Mouse (Mus musculus) heart, adult 11 months (tissue): ENCODE results near the gene Atp11a.

Experiments
- DNase-seq: peaks from one replicate; pipeline ENCODE4 v3.0.0; 2022

Atp11a gene

DNA sequence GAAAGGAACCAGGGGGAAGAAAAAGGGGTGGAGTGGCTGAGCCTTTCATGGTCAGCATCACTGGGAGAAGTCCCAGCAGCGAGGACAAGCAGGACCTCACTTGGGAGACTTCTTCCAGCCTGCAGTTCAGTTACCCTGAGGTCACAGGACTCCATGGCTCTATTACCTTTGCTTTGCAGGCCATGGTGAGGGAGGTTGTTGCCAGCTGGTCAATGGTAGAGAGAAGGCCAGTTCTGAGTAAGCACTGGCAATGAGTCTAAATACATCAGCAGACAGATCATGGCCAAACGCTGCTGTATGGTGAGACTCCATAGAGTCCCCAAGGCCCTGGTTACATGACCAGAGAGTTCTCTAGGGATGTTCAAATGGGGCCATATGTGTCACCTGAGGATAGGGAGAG, 15.5 kb downstream of the Atp11a start:
- DNase-seq, result peak; percentile 78

DNA sequence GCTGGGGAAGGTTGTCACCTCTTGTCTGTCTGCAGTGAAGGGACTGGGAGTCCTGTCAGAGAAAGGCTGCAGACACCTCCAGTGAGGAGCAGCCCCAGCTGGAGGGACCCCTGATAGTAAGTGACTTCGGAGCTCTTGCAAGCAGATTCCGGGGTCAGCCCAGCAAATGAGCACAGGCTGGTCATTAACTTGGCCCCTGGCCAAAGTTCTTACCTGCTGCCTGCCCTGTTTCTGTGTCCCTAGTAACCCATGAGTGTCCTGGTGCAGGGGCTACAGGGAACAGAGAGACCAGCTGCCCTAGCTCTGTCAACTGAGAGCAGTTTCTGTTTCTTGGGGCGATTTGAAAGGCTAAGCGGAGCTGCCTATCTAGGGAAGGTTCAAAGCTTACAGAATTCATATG, 17.1 kb downstream of the Atp11a start:
- no peak for DNase-seq

DNA sequence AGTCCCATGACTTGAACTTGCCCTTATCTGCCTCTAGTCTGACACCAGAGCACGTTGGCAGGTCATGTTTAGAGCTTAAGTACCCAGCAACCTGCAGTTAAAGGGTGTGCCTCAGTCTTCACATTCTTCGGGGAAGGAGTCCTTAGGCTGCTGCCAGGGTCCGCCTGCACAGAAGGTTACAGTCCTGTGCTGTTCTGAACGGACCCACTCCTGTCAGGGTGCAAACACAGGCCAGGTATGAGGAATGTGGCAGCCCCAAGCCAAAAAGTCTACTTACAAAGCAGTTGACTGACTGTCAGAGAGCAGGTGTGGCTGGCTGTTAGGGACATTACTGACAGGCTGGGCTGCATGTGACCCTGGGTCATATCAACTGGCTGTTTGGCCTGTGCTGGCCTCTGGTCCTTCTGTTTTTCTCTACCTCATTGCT, 18.1 kb downstream of the Atp11a start:
- DNase-seq, result peak; percentile 97

DNA sequence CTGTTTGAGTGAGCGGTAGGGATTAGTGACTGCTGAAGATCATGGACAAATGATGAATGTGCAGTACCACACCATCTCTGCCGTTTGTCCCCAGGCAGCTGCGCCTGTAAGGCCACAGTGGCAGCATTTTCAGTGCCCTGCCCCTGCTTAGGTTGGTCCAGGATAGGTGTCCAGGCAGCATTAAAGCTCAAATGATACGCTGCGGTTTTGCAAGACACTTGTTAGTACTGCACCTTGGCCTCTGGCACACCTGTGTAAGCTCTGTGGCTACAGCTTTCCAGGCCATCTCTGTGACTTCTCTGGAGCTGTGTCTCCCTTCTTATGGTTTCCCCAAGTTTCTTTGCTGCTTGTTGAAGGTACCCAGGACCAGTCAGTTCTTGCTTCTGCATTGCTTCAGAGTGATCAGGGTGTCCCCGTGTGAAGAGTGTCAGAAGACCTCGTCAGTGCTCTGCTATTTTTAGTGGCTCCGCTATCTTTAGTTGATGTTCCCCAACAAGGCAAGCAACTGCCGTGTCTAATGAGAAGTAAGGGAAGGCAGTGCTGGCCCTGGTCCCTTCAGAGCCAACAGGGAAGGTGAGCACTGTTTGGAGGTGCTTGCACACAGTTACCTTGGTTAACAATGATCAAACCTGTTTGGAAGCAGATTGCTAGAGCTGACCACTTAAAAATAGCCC, 18.6 kb downstream of the Atp11a start:
- DNase-seq, result peak; percentile 96

DNA sequence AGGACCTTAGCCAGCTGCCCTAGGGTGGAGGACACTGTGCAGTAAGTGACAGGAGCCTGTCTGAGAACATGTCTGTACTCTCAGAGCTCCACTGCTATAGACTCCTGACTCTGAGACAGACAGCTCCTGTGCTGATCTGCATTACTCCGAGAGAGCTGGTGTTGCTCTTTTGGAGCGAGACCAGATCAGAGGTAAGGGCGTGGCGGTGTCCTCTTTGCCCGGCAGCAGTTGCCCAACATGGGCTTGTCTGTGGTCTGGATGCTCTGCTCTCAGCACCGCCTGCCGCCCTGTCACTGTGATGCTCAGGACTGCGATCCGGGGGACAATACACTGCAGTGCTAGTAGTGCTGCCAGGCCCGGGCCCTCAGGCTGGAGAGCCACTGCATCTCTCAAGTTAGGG, 19.4 kb downstream of the Atp11a start:
- peak; percentile 93 for DNase-seq

DNA sequence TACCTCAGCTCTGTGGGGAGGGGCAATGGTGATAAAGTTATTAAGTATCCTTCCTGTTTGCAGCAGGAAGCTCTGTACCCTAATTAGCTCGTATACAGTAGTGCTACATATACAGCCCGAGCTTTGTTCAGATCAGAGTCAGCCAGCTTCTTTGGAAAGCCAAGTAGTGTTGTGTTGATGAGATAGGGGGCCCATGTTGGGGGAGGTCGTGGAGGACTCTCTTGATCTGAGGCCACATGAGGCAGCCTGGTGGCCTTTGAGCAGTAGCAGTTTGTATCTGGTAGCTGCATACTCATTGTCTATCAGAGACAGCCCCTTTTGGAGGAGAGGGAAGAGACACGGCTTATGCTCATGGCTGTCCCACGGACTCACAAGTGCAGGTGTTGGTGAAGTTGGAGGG, 20.4 kb downstream of the Atp11a start:
- DNase-seq, result no peak

DNA sequence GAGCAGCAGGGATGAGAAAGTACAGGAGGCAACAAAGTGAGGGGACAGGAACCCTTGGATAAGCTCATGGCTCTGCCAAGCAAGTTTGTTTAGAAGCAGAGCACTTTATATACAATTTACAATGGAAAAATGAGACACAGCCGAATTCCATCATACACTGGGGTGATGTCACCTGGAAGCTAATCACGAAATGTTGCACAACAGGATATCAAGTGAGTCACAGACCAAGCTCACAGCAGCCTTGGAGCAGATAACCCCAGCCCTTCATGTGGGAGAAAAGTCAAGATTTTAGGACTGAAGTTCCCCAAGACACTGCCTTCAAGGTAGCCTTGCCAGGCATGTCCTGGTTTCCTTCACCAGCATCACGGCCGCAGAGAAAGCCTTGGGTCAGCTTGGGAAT, 22.7 kb downstream of the Atp11a start:
- peak; percentile 95 for DNase-seq

DNA sequence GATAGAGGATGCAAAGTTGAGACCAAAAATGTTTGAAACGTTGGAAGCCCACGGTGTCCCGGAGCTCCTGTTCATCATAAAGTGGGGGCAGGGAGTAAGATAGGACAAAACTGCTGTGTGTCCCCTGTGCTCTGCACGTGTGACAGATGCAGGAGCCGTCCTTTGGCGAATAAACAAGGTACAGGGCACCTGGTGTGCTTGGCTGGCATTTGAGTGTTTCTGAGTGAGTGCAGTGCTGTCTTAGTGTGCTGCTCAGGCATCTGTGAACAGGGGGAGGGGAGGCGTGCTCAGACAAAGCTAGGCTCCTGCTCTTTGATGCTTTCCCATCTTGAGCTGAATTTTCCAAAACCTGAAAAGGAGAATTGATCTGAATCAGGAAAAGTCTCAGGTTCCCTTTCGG, 28.7 kb downstream of the Atp11a start:
- DNase-seq, result no peak

DNA sequence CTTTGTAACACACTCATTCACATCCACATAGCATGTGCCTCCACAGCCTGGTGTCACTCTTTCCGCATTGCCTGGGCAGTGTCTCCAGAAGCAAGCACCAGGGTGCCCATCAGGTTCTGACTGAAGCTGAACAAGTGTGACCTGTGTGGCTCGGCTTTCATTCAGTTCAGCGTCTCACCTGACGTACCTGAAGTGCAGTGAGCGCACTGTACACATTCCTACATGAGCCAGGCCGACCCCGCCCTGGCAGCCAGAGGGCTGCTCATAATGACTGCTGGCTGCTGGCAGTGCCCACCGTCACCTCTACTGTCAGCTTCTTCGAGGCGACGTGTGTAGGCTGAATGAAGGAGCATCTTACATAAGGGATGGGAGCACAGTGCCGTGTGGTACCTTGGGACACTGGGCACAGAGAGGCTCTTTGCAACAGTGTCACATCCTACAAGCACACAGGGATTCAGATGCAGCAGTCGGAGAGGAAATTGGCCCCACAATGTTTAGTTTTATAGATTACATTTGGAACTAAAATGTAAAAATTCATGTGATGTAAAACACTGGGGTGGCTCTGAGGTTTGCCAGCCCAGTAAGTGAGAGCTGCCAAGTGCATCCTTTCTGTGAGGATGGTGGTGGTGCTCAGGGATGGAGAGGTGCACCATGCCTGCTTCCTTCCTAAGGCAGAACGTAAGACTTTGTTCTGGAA, 29.6 kb downstream of the Atp11a start:
- no peak for DNase-seq

DNA sequence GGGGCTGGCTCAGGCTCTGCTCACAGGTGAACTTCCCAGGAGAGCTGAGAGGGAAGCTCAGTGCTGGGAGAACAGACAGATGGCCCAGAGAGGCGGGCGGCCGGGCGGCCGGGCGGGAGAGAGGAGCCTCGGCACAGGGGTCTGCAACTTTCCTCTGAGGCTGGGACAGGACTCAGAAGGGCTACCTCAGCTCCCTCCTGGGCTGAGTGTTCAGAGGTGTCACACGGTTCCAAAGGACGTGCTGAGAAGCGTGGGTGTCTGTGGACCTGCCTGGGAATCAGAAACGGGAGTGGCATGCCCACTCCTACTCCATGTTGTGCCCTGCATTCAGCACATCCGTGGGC, 30.1 kb downstream of the Atp11a start:
- peak; percentile 80 for DNase-seq

DNA sequence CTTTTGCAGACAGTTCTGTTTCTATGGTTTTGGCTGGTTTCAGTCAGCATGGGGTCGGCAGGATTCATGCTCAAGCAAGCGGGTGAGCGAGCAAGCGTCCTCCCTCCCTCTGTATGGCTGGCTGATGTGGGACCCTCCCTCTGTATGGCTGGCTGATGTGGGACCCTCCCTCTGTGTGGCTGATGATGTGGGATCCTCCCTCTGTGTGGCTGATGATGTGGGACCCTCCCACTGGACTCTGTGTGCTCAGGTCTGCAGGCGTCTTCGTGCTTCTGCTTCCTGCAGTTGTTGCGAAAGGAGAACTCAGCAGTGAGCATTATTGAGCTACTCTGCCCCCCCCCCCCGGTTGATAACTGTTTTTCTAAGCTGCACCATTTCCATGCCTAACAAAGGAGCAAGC, 30.6 kb downstream of the Atp11a start:
- no peak for DNase-seq

DNA sequence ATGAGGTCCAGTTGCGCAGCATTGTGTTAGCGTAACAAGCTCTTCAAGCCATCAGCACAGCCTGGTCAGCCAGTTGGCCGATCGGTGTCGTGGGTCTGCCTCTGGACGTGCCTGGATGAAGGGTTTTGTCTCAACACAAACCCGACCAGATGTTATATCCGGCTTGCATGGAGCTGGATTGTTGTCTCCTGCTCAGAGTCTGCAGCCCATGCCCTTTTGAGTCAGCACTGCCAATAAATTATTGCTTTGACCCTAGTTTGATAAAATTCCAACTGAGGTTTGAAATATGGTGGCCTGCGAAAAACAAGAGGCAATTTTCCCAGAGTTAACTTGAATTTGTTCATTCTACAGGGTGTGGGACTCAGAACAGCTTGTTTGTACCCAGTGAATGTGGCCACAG, 31.9 kb downstream of the Atp11a start:
- peak; percentile 97 for DNase-seq

DNA sequence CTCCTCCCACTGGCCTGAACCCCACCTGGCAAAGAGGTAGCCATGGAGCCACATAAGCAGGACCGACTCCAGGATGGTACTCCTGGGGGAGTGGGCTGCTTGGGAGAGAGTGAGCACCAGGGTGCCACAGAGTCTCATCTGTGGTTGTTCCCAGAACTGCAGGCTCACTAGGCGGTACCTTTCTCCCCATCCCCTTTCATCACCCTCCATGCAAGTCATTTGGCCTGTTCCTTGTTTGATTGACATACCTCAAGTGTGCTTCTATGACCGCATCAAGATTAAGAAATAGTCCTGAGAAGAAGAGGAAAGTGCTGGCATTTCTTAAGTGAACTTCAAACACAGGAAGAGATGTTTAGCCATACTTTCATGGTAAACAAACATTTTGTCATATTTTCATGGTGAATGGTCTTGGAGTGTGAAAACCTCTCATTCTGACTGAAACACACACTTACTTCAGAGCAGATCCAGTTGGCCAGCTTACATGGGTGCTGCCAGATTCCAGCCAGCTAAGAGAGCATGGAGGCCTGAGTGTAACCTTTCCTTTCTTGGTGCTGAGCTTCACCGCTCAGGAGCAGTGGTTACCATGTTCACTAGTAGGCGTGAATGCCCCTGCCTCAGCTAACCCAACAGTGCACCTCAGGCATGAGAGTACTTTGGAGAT, 38.3 kb downstream of the Atp11a start:
- DNase-seq, result no peak

DNA sequence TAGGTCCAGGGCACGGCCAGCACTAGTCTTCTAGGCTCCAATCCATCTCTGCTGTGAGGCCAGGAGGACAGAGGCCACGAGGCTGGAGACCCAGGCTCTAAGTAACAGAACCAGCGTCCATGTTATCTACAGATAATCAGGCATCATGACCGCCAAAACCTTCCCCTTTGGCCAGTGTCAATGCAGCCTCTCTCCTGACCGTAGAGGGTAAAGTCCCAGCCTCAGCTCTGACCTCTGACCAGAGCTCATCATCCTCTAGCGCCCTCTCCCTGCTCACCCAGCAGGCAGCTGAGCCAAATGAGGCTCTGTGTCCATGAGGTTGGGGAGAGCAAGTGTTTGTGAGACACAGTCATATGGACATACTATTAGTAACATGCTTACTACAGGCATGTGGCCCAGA, 42.3 kb downstream of the Atp11a start:
- no peak for DNase-seq

DNA sequence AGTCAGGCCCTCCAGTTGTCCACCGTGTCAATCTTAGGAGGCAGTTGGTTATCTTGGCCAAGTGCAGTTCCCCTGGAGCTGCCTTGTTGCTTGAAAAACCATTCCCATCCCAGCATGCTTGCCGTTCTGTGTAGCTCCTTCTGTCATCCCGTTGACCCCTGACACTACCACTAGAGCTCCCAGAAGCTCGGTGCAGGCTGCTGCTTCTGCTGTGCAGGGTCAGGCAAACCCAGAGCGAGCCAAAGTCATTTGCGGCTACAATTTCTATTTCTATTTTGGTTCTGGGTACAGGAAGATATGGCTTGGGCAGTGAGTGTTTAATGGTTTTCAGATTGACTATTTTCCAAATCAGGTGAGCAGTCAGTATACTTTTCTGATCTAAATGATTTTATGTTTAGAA, 43.0 kb downstream of the Atp11a start:
- no peak for DNase-seq

DNA sequence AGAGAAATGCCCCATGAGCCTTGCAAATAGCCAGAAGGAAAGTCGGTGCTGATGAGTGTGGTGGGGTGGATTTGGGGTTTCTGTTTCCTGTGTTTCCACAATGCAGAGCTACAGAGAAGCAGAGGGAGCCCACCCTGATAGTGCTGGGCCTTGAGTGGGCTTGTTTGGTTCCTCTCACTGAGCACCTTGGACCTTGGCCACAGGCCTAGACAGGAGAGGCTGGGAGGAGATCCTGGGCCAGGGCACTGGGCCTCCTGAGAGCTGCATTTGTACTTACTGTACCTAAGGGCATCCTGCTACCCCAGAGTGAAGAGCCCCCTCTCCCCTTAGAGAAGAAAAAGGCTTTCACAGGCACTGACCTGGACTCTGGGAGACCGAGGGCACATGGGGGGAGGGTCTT, 43.4 kb downstream of the Atp11a start:
- no peak for DNase-seq

DNA sequence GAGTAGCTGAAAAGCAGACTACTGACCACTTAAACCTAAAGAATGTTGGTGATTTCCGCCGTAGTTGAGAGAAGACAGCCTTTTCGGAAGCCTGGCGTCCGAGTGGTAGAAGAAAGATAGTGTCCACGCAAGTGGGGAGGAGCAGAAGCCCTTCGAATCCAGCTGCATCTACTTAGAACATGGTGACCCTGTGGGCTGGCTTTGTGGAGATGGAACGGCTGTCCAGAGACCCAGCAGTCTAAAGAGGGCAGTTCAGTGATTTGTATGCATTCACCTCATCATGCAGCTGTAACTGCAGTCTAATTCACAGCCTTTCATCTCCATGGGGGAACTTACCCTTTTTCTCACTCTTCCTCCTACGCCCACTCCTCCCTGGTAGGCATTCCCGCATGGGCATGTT, 44.8 kb downstream of the Atp11a start:
- no peak for DNase-seq

DNA sequence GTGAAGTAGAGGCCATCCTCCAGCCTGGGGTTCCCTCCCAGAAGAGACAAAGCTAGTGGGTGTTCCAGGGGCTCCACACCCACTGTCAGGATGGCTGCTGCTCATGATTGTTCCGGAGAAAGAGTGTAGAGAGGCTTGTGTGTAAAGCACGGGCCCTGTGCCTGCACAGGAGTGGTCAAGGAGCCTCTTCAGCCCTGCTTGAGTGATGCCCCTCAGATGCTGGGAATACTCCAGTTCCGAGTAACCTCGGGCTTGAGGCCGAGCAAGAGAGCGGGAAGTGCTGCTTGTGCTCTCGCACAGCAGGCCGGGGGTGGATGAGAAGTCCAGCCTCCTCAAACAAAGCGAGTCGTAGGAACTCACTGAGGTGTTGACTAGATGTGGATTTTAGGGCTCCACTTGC, 46.3 kb downstream of the Atp11a start:
- no peak for DNase-seq

DNA sequence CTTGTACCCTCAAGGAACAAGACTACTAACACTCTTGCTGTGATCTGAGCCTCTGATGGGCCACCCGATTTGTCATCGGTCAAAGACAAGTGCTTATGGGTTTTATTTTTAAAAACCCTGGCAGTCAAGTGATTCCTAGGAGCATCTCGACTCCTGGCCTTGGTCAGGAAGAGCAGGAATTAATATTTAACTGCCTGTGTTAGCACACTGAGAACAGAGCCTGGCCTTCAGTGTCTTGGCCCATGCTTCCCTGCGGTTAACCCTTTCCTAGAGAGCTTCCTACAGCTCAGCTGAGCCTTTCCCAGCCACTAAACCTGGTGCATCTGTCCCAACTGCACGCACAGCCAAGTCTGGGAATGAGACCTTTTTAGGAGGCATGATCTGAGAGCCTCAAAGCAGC, 48.1 kb downstream of the Atp11a start:
- DNase-seq, result no peak

DNA sequence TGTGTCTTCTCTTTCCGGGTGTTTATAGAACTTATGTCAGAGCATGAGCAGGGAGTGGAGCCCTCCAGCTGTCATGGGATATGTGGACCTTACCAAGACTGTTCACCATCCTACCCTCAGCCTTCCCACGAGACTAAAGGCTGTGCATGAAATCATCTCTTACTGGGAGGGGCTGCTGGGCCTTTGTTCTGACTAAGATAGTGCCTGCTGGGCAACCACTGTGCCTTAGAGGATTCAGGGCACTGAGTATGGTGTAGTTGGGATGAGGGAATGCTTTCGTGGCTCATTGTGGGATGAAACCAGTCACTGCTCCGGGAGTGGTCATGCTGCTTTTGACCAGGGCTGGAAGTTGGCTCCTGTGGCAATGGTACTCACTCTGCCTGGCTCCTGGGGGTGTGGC, 48.8 kb downstream of the Atp11a start:
- DNase-seq, result no peak

DNA sequence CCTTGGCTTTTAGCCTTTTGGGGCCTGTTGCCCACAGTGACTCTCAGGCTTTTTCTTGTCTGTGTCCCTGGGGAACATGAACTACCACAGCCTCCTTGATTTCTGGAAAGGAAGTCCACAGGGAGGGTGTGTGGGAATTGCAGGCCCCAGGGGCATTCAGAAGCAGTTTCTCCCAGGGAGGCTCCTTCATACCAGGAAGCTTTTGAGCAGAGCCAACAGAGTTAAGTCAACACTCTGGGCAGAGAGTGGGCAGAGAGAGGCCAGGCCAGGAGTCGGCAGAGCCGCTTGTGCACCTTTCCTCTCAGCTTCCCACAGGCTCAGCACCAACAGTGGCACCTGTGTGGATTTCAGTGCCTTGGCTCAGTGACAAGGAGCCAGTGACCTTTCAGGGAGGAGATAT, 51.2 kb downstream of the Atp11a start:
- no peak for DNase-seq

DNA sequence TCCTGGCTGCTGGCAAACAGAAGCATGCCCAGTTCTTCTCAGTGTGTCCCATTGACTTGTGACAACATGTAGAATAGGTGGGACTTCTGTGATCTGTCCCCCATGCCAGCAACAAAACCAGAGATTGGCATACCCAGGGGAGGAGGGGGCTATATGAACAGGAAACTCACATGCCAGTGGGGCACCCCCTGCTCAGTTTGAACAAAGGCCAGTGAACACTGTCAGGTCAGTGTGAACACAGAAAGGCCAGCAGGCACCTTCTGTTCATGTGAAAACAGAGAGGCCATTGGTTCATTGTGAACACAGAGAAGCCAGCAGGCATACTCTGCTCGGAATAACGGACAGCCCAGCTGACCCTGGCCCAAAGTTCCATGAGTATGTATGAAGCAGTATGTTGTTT, 52.7 kb downstream of the Atp11a start:
- no peak for DNase-seq

DNA sequence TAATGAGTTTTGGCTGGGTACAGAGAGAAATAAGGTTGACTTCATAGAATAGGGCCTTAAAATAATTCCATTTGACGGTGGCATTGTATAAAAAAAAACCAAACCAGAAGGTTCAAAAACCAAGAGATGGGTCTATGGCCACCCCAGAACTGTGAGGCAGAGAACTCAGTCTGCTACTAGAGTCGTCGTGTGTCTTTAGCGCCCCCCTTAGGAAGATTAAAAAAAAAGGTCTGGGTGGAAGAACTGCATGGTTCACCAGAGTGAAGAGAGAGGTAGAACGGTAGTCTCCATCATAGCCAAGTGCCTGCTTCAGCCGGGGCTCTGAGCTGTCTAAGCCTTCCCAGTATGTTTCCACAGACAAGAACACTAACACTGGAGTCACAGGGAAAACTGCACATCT, 54.4 kb downstream of the Atp11a start:
- no peak for DNase-seq

DNA sequence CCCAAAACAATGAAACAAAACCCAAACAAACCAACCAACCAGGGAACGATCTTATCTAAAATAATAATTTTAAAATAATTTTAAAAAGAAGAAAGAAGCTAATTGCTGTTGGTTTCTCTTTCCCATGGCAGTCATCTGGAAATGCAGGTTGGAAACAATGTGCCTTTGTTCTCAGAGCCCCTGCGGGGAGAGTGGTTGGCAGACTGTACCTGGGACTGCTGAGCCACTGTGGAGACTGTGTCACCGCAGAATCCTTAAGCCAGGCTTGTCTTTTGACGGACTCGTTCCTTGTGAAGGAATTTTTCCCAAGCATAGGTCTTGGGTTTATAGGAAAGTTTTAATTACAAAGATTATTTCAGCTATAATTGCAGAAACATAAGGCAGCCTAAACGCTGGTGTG, 59.6 kb downstream of the Atp11a start:
- no peak for DNase-seq

DNA sequence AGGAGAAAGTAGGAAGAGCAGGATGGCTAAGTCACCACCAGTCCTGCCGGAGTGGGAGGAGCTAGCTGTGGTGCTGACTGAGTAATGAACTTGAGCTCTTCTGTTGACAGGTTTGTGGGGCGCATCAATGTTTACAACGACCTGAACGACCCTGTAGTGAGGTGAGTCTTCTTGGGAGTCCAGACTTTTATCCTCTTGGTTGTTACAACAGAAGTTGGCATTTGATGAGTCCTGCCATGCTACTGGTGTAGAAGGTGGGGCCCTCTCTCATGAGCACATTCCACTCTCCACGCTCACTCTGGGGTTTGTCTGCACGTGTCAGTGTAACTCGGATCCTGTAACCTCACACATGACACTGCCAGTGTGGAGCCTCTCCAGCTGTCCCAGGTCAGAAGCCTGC, 66.1 kb downstream of the Atp11a start:
- no peak for DNase-seq
